In the genomic region with DNA sequence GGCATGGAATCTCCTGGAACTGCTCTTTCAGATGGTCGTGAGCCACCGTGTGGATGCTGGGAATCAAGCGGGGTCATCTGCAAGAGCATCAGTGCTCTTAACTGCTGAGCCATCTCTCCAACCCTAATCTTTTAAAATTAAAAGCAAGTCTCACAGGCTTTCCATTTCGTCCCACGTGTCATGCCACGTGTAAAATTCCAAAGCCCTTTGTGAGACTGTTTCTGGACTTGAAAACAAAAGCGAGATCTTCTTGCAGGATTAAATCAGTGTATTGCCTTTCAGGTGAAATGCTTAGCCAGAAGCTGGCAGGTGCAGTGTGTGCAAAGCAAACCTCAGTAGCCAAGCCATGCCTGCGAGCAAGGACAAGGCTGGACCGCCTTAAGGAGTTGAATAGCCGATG, we compare ENCODE assay signal across 8 mouse cellular contexts. TPM values are rescaled to one million over a fixed set of nuclear protein-coding genes. Genes with fewer than 3 reads are reported as not detected.
DNase-seq lines count a peak whose midpoint lies in the region; ATAC-seq and TF ChIP-seq lines count a peak whose summit lies in the region.

No protein-coding gene starts in this region.

- H3K9ac ChIP-seq in liver, adult 2 months (ENCODE audit: low read depth, low read length): peak overlapping the region; percentile 45
- peak overlapping the region; percentile 78 for H3K9ac ChIP-seq in neural tube, embryonic 12.5 days

- 29% methylated on average over 10 of the region's 10 CpGs for WGBS in liver, adult 2 months
- 48% methylated on average over 10 of the region's 10 CpGs for WGBS in embryonic facial prominence, embryonic 10.5 days
- WGBS in neural tube, embryonic 12.5 days: 48% methylated on average over 10 of the region's 10 CpGs

- ATAC-seq in neural tube, embryonic 12.5 days (ENCODE audit: low FRiP score, low read depth): no peak

- peak overlapping the region; percentile 39 for H3K4me3 ChIP-seq in liver, adult 2 months (ENCODE audit: insufficient read depth, low read depth, low read length)
- H3K4me3 ChIP-seq in embryonic facial prominence, embryonic 10.5 days: peak overlapping the region; percentile 75
- peak overlapping the region; percentile 76 for H3K4me3 ChIP-seq in neural tube, embryonic 12.5 days

- H3K4me2 ChIP-seq in neural tube, embryonic 12.5 days (replicated peaks): peak overlapping the region; percentile 70

- peak overlapping the region; percentile 77 for H3K27ac ChIP-seq in liver, adult 2 months (replicated peaks; ENCODE audit: insufficient read depth, low read depth, low read length)
- H3K27ac ChIP-seq in embryonic facial prominence, embryonic 10.5 days (replicated peaks): peak overlapping the region; percentile 87
- H3K27ac ChIP-seq in neural tube, embryonic 12.5 days: 0 out of 2 replicates have a peak overlapping the region, but pooled peaks have one; percentile 32

- peaks cover 2% of the 10 kb centered on the region; the same call in 1 of the 2 replicates for H3K36me3 ChIP-seq in liver, adult 2 months (ENCODE audit: control insufficient read depth, insufficient read depth, low read length)
- H3K36me3 ChIP-seq in embryonic facial prominence, embryonic 10.5 days (replicated peaks): peaks cover 13% of the 10 kb centered on the region
- H3K36me3 ChIP-seq in neural tube, embryonic 12.5 days: peaks cover 7% of the 10 kb centered on the region

- no peaks in the 10 kb centered on the region for H3K9me3 ChIP-seq in embryonic facial prominence, embryonic 10.5 days
- no peaks in the 10 kb centered on the region for H3K9me3 ChIP-seq in neural tube, embryonic 12.5 days

- peak; percentile 66 for DNase-seq in liver, adult 2 months (ENCODE audit: extremely low read depth, low read depth, low spot score)
- DNase-seq in liver: no peak
- DNase-seq in embryonic facial prominence, embryonic 10.5 days (ENCODE audit: low spot score): no peak
- peak; percentile 16 for DNase-seq in hindlimb bud, embryonic 11.5 days (ENCODE audit: extremely low spot score, low read depth, low spot score)
- DNase-seq in left cerebral cortex, adult 8-10 months (ENCODE audit: low spot score in 2 of 2): no peak
- DNase-seq in adrenal gland, adult 8-10 months: no peak
- DNase-seq in ovary, postnatal 14 days (ENCODE audit: low spot score): no peak

- no peak for TF ChIP-seq CTCF in liver, adult 2 months (IDR thresholded peaks at IDR 0.05; ENCODE audit: low read depth, low read length)

- TF ChIP-seq POLR2A in liver, adult 2 months (IDR thresholded peaks at IDR 0.05; ENCODE audit: extremely low read depth, insufficient read depth, low read length): no peak

- H3K79me2 ChIP-seq in liver, adult 2 months (ENCODE audit: control insufficient read depth, insufficient read depth, low read length): peaks cover 17% of the 10 kb centered on the region

- H3K4me1 ChIP-seq in liver, adult 2 months (ENCODE audit: control insufficient read depth, insufficient read depth, low read length): peaks cover 15% of the 10 kb centered on the region
- H3K4me1 ChIP-seq in embryonic facial prominence, embryonic 10.5 days: peaks cover 16% of the 10 kb centered on the region
- peaks cover 11% of the 10 kb centered on the region for H3K4me1 ChIP-seq in neural tube, embryonic 12.5 days

- no peaks in the 10 kb centered on the region for H3K27me3 ChIP-seq in liver, adult 2 months (ENCODE audit: control insufficient read depth, insufficient read depth, low read length)
- H3K27me3 ChIP-seq in embryonic facial prominence, embryonic 10.5 days (replicated peaks; ENCODE audit: low read depth, poor library complexity, severe bottlenecking): no peaks in the 10 kb centered on the region
- no peaks in the 10 kb centered on the region for H3K27me3 ChIP-seq in neural tube, embryonic 12.5 days (replicated peaks)

RNA-seq across cellular contexts. Expression of a gene that starts 0.5 kb away (rescaled TPM):
- 10.6 and 20.1 TPM in 2 replicates for total RNA-seq in liver, adult 2 months (2014; rRNA removed)
- polyA plus RNA-seq in liver, adult 2 months (2012; rRNA removed): 18.4 and 26.9 TPM in 2 replicates
- polyA plus RNA-seq in embryonic facial prominence, embryonic 10.5 days (2016; fragmentation: Nextera tagmentation; extraction: Ambion mirVana): 46.4 and 46.5 TPM in 2 replicates
- 33.9 and 35.6 TPM in 2 replicates for polyA plus RNA-seq in neural tube, embryonic 12.5 days (2016; fragmentation: Nextera tagmentation; extraction: Ambion mirVana)
- 10 to 100 TPM; 25.9 to 28.3 (median 26.3) TPM for total RNA-seq in left cerebral cortex, adult 8-10 months (2022)
- total RNA-seq in adrenal gland, adult 8-10 months (2022): 10 to 100 TPM; 29.1 to 42.7 (median 32.1) TPM

RNA-seq across cellular contexts. Expression of a gene that starts 21.2 kb away (rescaled TPM):
- 14.1 and 23.2 TPM in 2 replicates for total RNA-seq in liver, adult 2 months (2014; rRNA removed)
- 32.6 and 42.4 TPM in 2 replicates for polyA plus RNA-seq in liver, adult 2 months (2012; rRNA removed)
- 5.5 and 5.6 TPM in 2 replicates for polyA plus RNA-seq in embryonic facial prominence, embryonic 10.5 days (2016; fragmentation: Nextera tagmentation; extraction: Ambion mirVana)
- polyA plus RNA-seq in neural tube, embryonic 12.5 days (2016; fragmentation: Nextera tagmentation; extraction: Ambion mirVana): 2.7 and 2.8 TPM in 2 replicates
- total RNA-seq in left cerebral cortex, adult 8-10 months (2022): 10 to 100 TPM in 1 of 4 experiments, 1 to 10 TPM in 3; 7.9 to 10.6 (median 8.4) TPM
- total RNA-seq in adrenal gland, adult 8-10 months (2022): 100 to 1,000 TPM in 3 of 4 experiments, 10 to 100 TPM in 1; 99.3 to 161 (median 120) TPM

RNA-seq across cellular contexts. Expression of a gene that starts 59.7 kb away (rescaled TPM):
- 25.4 and 30.4 TPM in 2 replicates for total RNA-seq in liver, adult 2 months (2014; rRNA removed)
- polyA plus RNA-seq in liver, adult 2 months (2012; rRNA removed): 5.6 and 6.7 TPM in 2 replicates
- polyA plus RNA-seq in embryonic facial prominence, embryonic 10.5 days (2016; fragmentation: Nextera tagmentation; extraction: Ambion mirVana): 29.4 and 31.2 TPM in 2 replicates
- polyA plus RNA-seq in neural tube, embryonic 12.5 days (2016; fragmentation: Nextera tagmentation; extraction: Ambion mirVana): 53.1 and 55.3 TPM in 2 replicates
- 10 to 100 TPM; 46.2 to 53.0 (median 50.5) TPM for total RNA-seq in left cerebral cortex, adult 8-10 months (2022)
- 10 to 100 TPM; 46.7 to 80.0 (median 62.7) TPM for total RNA-seq in adrenal gland, adult 8-10 months (2022)

Comparison
In these comparisons a context has a peak if more than half of its experiments do, and no peak if none do; other contexts are left out.
1. DNase-seq: peak in liver, adult 2 months (single experiment) and hindlimb bud, embryonic 11.5 days (single experiment); none in liver (single experiment), embryonic facial prominence, embryonic 10.5 days (single experiment), left cerebral cortex, adult 8-10 months (0 of 2), adrenal gland, adult 8-10 months (single experiment) and ovary, postnatal 14 days (single experiment).
2. H3K27ac ChIP-seq: peak in every context shown above with its lines; median percentile 87 in embryonic facial prominence, embryonic 10.5 days; 77 in liver, adult 2 months; 32 in neural tube, embryonic 12.5 days.
3. Peak in every context shown above with its lines, with median percentiles within 50 percentile points of each other: H3K4me3 ChIP-seq.